Mouse (Mus musculus): ENCODE data around the gene Naga.

GRCm38 (mm10) chr15:82307107-82307506 lies 31.6 kb downstream of the Naga start:
- no peak for TF ChIP-seq CTCF (IDR thresholded peaks at IDR 0.05; ENCODE audit: insufficient read depth, low read depth, low read length)
- no peak for TF ChIP-seq POLR2A (IDR thresholded peaks at IDR 0.05; ENCODE audit: insufficient read depth, low read depth, low read length)

All from olfactory bulb, adult 2 months (tissue).